8 mouse cellular contexts compared by ENCODE assay signal in genomic region chr4:49519476-49519875, GRCm38 (mm10). TPM values are rescaled to one million over a fixed set of nuclear protein-coding genes. Genes with fewer than 3 reads are reported as not detected.
DNase-seq lines count a peak whose midpoint lies in the region; ATAC-seq and TF ChIP-seq lines count a peak whose summit lies in the region.

No protein-coding gene starts in this region.

- H3K9me3 ChIP-seq in forebrain, embryonic 10.5 days, result no peaks in the 10 kb centered on the region
- no peaks in the 10 kb centered on the region for H3K9me3 ChIP-seq in forebrain, embryonic 11.5 days (ENCODE audit: control insufficient read depth, low read length)
- no peaks in the 10 kb centered on the region for H3K9me3 ChIP-seq in forebrain, embryonic 15.5 days

- 85% methylated on average over 5 of the region's 5 CpGs for WGBS in forebrain, embryonic 10.5 days
- WGBS in forebrain, embryonic 11.5 days, result 83% methylated on average over 5 of the region's 5 CpGs
- 68% methylated on average over 5 of the region's 5 CpGs for WGBS in forebrain, embryonic 15.5 days

- no peak overlapping the region for H3K9ac ChIP-seq in forebrain, embryonic 11.5 days (ENCODE audit: low read length)
- no peak overlapping the region for H3K9ac ChIP-seq in forebrain, embryonic 15.5 days (replicated peaks)

- H3K4me1 ChIP-seq in forebrain, embryonic 10.5 days, result peaks cover 22% of the 10 kb centered on the region
- peaks cover 3% of the 10 kb centered on the region; the same call in 1 of the 2 replicates for H3K4me1 ChIP-seq in forebrain, embryonic 11.5 days (replicated peaks; ENCODE audit: control insufficient read depth, insufficient read depth, low read length)
- peaks cover 32% of the 10 kb centered on the region for H3K4me1 ChIP-seq in forebrain, embryonic 15.5 days

- H3K27ac ChIP-seq in forebrain, embryonic 10.5 days, result no peak overlapping the region
- H3K27ac ChIP-seq in forebrain, embryonic 11.5 days (ENCODE audit: low read depth, low read length), result no peak overlapping the region
- no peak overlapping the region for H3K27ac ChIP-seq in forebrain, embryonic 15.5 days (replicated peaks)

- no peak overlapping the region for H3K4me2 ChIP-seq in forebrain, embryonic 11.5 days (ENCODE audit: low read depth, low read length, severe bottlenecking)
- peak overlapping the region; percentile 61 for H3K4me2 ChIP-seq in forebrain, embryonic 15.5 days (replicated peaks)

- H3K79me3 ChIP-seq in C2C12 (ENCODE audit: low read depth), result peaks cover 61% of the 10 kb centered on the region

- no peak for TF ChIP-seq CTCF in C2C12 (IDR thresholded peaks at IDR 0.05; ENCODE audit: control insufficient read depth, insufficient read depth, insufficient read length)

- peak overlapping the region; percentile 74 for H3K4me3 ChIP-seq in forebrain, embryonic 10.5 days
- no peak overlapping the region for H3K4me3 ChIP-seq in forebrain, embryonic 11.5 days (ENCODE audit: low read depth, low read length)
- H3K4me3 ChIP-seq in C2C12 (ENCODE audit: insufficient read depth, poor library complexity, severe bottlenecking), result peak overlapping the region; percentile 79
- no peak overlapping the region for H3K4me3 ChIP-seq in forebrain, embryonic 15.5 days

- no peak for ATAC-seq in forebrain, embryonic 11.5 days (replicated peaks; ENCODE audit: low FRiP score)
- ATAC-seq in forebrain, embryonic 15.5 days (replicated peaks), result no peak
- peak; percentile 43 for ATAC-seq in megakaryocyte-erythroid progenitor cell, adult 5-6 weeks (replicated peaks; ENCODE audit: low FRiP score, low TSS enrichment, poor library complexity, severe bottlenecking)

- intact Hi-C loops in left cerebral cortex, postnatal 10 days (cut with DNase I), result no loop called here

- H3K36me3 ChIP-seq in forebrain, embryonic 10.5 days (replicated peaks), result peaks cover 45% of the 10 kb centered on the region
- H3K36me3 ChIP-seq in forebrain, embryonic 11.5 days (ENCODE audit: control insufficient read depth, insufficient read depth, low read length), result no peaks in the 10 kb centered on the region; the same call in 1 of the 2 replicates
- peaks cover 12% of the 10 kb centered on the region for H3K36me3 ChIP-seq in C2C12 (ENCODE audit: control insufficient read depth, insufficient read depth)
- H3K36me3 ChIP-seq in forebrain, embryonic 15.5 days, result peaks cover 7% of the 10 kb centered on the region

- H3ac ChIP-seq in C2C12 (ENCODE audit: control insufficient read depth, insufficient read length, low read depth), result no peak overlapping the region

- peaks cover 85% of the 10 kb centered on the region for H3K79me2 ChIP-seq in C2C12 (ENCODE audit: control insufficient read depth, insufficient read depth)

- no peaks in the 10 kb centered on the region for H3K27me3 ChIP-seq in forebrain, embryonic 10.5 days (ENCODE audit: poor library complexity, severe bottlenecking)
- no peaks in the 10 kb centered on the region for H3K27me3 ChIP-seq in forebrain, embryonic 11.5 days (ENCODE audit: control insufficient read depth, insufficient read depth, low read length)
- no peaks in the 10 kb centered on the region for H3K27me3 ChIP-seq in C2C12 (ENCODE audit: control insufficient read depth, insufficient read depth, insufficient read length)
- H3K27me3 ChIP-seq in forebrain, embryonic 15.5 days, result no peaks in the 10 kb centered on the region

- no peak for DNase-seq in forebrain, embryonic 10.5 days (ENCODE audit: extremely low spot score, low spot score)
- DNase-seq in forebrain, embryonic 11.5 days (ENCODE audit: low spot score), result no peak
- no peak for DNase-seq in urinary bladder, postnatal 36 days (ENCODE audit: low spot score in 2 of 2)
- DNase-seq in left cerebral cortex, postnatal 10 days (ENCODE audit: extremely low spot score in 1 of 2, low spot score in 2 of 2), result no peak
- DNase-seq in spleen, adult 18-20 months, result no peak

TF ChIP-seq in C2C12, 6 proteins besides CTCF, POLR2A, EP300 and RAD21:
- no peak for TF ChIP-seq MYOG (IDR thresholded peaks at IDR 0.05; ENCODE audit: control insufficient read depth, extremely low read depth, insufficient read length)
- TF ChIP-seq FOSL1 (IDR thresholded peaks at IDR 0.05; ENCODE audit: insufficient read depth, low read length, poor library complexity, severe bottlenecking), result no peak
- TF ChIP-seq MYOD1 (IDR thresholded peaks at IDR 0.05; ENCODE audit: control insufficient read depth, insufficient read length, low read depth), result no peak
- TF ChIP-seq CEBPB (IDR thresholded peaks at IDR 0.05; ENCODE audit: low read depth), result no peak
- no peak for TF ChIP-seq USF1 (IDR thresholded peaks at IDR 0.05; ENCODE audit: low read depth)
- no peak for TF ChIP-seq MAX (IDR thresholded peaks at IDR 0.05)

RNA-seq across cellular contexts. Expression of gene Mrpl50, which starts 1.4 kb away (rescaled TPM):
- 87.7 and 89.3 TPM in 2 replicates for polyA plus RNA-seq in forebrain, embryonic 10.5 days (2016; fragmentation: Nextera tagmentation; extraction: Ambion mirVana)
- polyA plus RNA-seq in forebrain, embryonic 11.5 days (2014; fragmentation: Nextera tagmentation; extraction: Ambion mirVana), result 91.2 and 96.8 TPM in 2 replicates
- 16.0 TPM for polyA plus RNA-seq in C2C12 (2012; fragmentation: generic; extraction: Trizol)
- polyA plus RNA-seq in forebrain, embryonic 15.5 days (2015; fragmentation: Nextera tagmentation; extraction: Ambion mirVana), result 76.1 and 77.7 TPM in 2 replicates
- total RNA-seq in megakaryocyte-erythroid progenitor cell, adult 5-6 weeks (2014; fragmentation: Nextera tagmentation), result 61.2 and 68.9 TPM in 2 replicates
- 52.4 and 72.4 TPM in 2 replicates for total RNA-seq in megakaryocyte-erythroid progenitor cell, adult 5-6 weeks (2017)
- total RNA-seq in left cerebral cortex, postnatal 10 days (2021), result 10 to 100 TPM; 33.3 to 34.1 TPM

RNA-seq across cellular contexts. Expression of gene Zfp189, which starts 1.5 kb away (rescaled TPM):
- polyA plus RNA-seq in forebrain, embryonic 10.5 days (2016; fragmentation: Nextera tagmentation; extraction: Ambion mirVana), result 9.8 and 12.2 TPM in 2 replicates
- 13.2 and 14.5 TPM in 2 replicates for polyA plus RNA-seq in forebrain, embryonic 11.5 days (2014; fragmentation: Nextera tagmentation; extraction: Ambion mirVana)
- 1.1 TPM for polyA plus RNA-seq in C2C12 (2012; fragmentation: generic; extraction: Trizol)
- polyA plus RNA-seq in forebrain, embryonic 15.5 days (2015; fragmentation: Nextera tagmentation; extraction: Ambion mirVana), result 13.5 and 14.9 TPM in 2 replicates
- total RNA-seq in megakaryocyte-erythroid progenitor cell, adult 5-6 weeks (2014; fragmentation: Nextera tagmentation), result 10.4 and 10.8 TPM in 2 replicates
- total RNA-seq in megakaryocyte-erythroid progenitor cell, adult 5-6 weeks (2017), result 7.3 and 11.8 TPM in 2 replicates
- 1 to 10 TPM; 8.2 to 9.2 TPM for total RNA-seq in left cerebral cortex, postnatal 10 days (2021)

RNA-seq across cellular contexts. Expression of gene Baat, which starts 13.1 kb away (rescaled TPM):
- 0.24 and 0.36 TPM in 2 replicates for polyA plus RNA-seq in forebrain, embryonic 10.5 days (2016; fragmentation: Nextera tagmentation; extraction: Ambion mirVana)
- polyA plus RNA-seq in forebrain, embryonic 11.5 days (2014; fragmentation: Nextera tagmentation; extraction: Ambion mirVana), result 0.21 and 0.35 TPM in 2 replicates
- polyA plus RNA-seq in C2C12 (2012; fragmentation: generic; extraction: Trizol), result 0.02 TPM
- not detected in 2 replicates for polyA plus RNA-seq in forebrain, embryonic 15.5 days (2015; fragmentation: Nextera tagmentation; extraction: Ambion mirVana)
- 0.40 TPM in 1 of 2 replicates, not detected in the other for total RNA-seq in megakaryocyte-erythroid progenitor cell, adult 5-6 weeks (2014; fragmentation: Nextera tagmentation)
- not detected in 2 replicates for total RNA-seq in megakaryocyte-erythroid progenitor cell, adult 5-6 weeks (2017)
- total RNA-seq in left cerebral cortex, postnatal 10 days (2021), result under 1 TPM; 0.28 to 0.34 TPM

RNA-seq across cellular contexts. Expression of gene Aldob, which starts 29.9 kb away (rescaled TPM):
- polyA plus RNA-seq in forebrain, embryonic 10.5 days (2016; fragmentation: Nextera tagmentation; extraction: Ambion mirVana), result not detected in 2 replicates
- polyA plus RNA-seq in forebrain, embryonic 11.5 days (2014; fragmentation: Nextera tagmentation; extraction: Ambion mirVana), result not detected in 2 replicates
- polyA plus RNA-seq in C2C12 (2012; fragmentation: generic; extraction: Trizol), result not detected
- polyA plus RNA-seq in forebrain, embryonic 15.5 days (2015; fragmentation: Nextera tagmentation; extraction: Ambion mirVana), result 0.18 TPM in 2 replicates
- 0.30 TPM in 1 of 2 replicates, not detected in the other for total RNA-seq in megakaryocyte-erythroid progenitor cell, adult 5-6 weeks (2014; fragmentation: Nextera tagmentation)
- not detected in 2 replicates for total RNA-seq in megakaryocyte-erythroid progenitor cell, adult 5-6 weeks (2017)
- total RNA-seq in left cerebral cortex, postnatal 10 days (2021), result 1 to 10 TPM; 1.2 to 2.4 TPM

RNA-seq across cellular contexts. Expression of gene Acnat1, which starts 45.8 kb away (rescaled TPM):
- not detected in 2 replicates for polyA plus RNA-seq in forebrain, embryonic 10.5 days (2016; fragmentation: Nextera tagmentation; extraction: Ambion mirVana)
- not detected in 2 replicates for polyA plus RNA-seq in forebrain, embryonic 11.5 days (2014; fragmentation: Nextera tagmentation; extraction: Ambion mirVana)
- polyA plus RNA-seq in C2C12 (2012; fragmentation: generic; extraction: Trizol), result not detected
- not detected in 2 replicates for polyA plus RNA-seq in forebrain, embryonic 15.5 days (2015; fragmentation: Nextera tagmentation; extraction: Ambion mirVana)
- total RNA-seq in megakaryocyte-erythroid progenitor cell, adult 5-6 weeks (2014; fragmentation: Nextera tagmentation), result 0.72 TPM in 1 of 2 replicates, not detected in the other
- total RNA-seq in megakaryocyte-erythroid progenitor cell, adult 5-6 weeks (2017), result not detected in 2 replicates
- 1 to 10 TPM in 1 of 2 experiments, under 1 TPM in 1; 0.51 to 1.6 TPM for total RNA-seq in left cerebral cortex, postnatal 10 days (2021)

Comparison
In these comparisons a context has a peak if more than half of its experiments do, and no peak if none do; other contexts are left out.
1. H3K4me3 ChIP-seq: peak in forebrain, embryonic 10.5 days (single experiment) and C2C12 (single experiment); none in forebrain, embryonic 11.5 days (single experiment) and forebrain, embryonic 15.5 days (single experiment).